Mouse (Mus musculus): ENCODE results near the gene Tmem97. TPM values are rescaled to one million over a fixed set of nuclear protein-coding genes. Genes with fewer than 3 reads are reported as not detected.

Gene Tmem97
- polyA plus RNA-seq, 1 experiment from 2014 or later: 72.0 TPM

GRCm38 (mm10) chr11:78499004-78499403 lies 51.6 kb downstream of the Tmem97 start, which contains the start of gene Vtn:
Vtn (plus strand) TSS chr11:78499091.
- ATAC-seq (ENCODE audit: low FRiP score): no peak
- Histone ChIP-seq H3K4me2 (replicated peaks; ENCODE audit: low read depth, low read length) (peak within 1 kb of the TSS; percentile 76), H3K4me1 (replicated peaks; ENCODE audit: control insufficient read depth, insufficient read depth, low read length) (no peaks in the 10 kb centered on the region), H3K9me3 (ENCODE audit: control insufficient read depth, low read length) (no peaks in the 10 kb centered on the region), H3K36me3 (ENCODE audit: control insufficient read depth, insufficient read depth, low read length) (no peaks in the 10 kb centered on the region), H3K9ac (ENCODE audit: low read depth, low read length) (peak within 1 kb of the TSS; percentile 64; the same call in 1 of the 2 replicates), H3K27me3 (ENCODE audit: control insufficient read depth, insufficient read depth, low read length) (peaks cover 10% of the 10 kb centered on the region), H3K4me3 (ENCODE audit: low read depth, low read length) (peak within 1 kb of the TSS; percentile 60), H3K27ac (ENCODE audit: low read depth, low read length) (peak within 1 kb of the TSS; percentile 61)
- 51% methylated on average over 7 of the region's 7 CpGs for WGBS
- no peak for DNase-seq (ENCODE audit: low spot score)

GRCm38 (mm10) chr11:78497544-78498522 lies 52.7 kb downstream of the Tmem97 start, which contains the start of gene Sarm1:
Sarm1 (minus strand) TSS chr11:78497754.
- Histone ChIP-seq H3K27me3 (ENCODE audit: control insufficient read depth, insufficient read depth, low read length) (peaks cover 10% of the 10 kb centered on the region), H3K4me2 (replicated peaks; ENCODE audit: low read depth, low read length) (peak within 1 kb of the TSS; percentile 76), H3K27ac (ENCODE audit: low read depth, low read length) (peak within 1 kb of the TSS; percentile 80), H3K36me3 (ENCODE audit: control insufficient read depth, insufficient read depth, low read length) (no peaks in the 10 kb centered on the region), H3K4me3 (ENCODE audit: low read depth, low read length) (peak within 1 kb of the TSS; percentile 60), H3K4me1 (replicated peaks; ENCODE audit: control insufficient read depth, insufficient read depth, low read length) (no peaks in the 10 kb centered on the region), H3K9ac (ENCODE audit: low read depth, low read length) (peak within 1 kb of the TSS; percentile 64), H3K9me3 (ENCODE audit: control insufficient read depth, low read length) (no peaks in the 10 kb centered on the region)
- DNase-seq (ENCODE audit: low spot score) (peak; percentile 98), ATAC-seq (ENCODE audit: low FRiP score) (peak; percentile 97)
- WGBS: 3% methylated on average over 36 of the region's 36 CpGs

DNA sequence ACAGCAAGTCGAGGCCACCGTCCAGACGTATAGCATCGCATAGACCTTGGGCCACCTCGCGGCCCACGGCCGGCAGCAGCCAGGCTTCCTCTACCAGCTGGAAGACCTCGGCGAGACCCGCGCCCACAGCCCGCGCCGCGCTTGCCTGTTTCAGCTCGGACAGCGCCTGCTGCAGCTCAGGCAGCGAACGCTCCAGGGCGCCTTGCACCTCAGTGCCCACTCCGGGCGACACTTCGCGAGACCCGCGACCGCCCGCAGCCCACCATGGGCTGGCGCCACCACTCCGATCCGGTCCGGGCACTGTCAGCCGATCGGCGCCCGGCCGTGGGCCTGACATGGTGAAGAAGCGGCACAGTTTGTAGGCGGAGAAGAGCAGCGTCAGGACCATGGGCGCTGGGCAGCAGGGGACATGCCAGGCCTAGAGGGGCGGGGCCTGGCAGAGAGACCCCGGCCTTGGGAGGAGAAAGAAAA lies 53.5 kb downstream of the Tmem97 start:
- Histone ChIP-seq H3K27me3 (ENCODE audit: control insufficient read depth, insufficient read depth, low read length) (peaks cover 10% of the 10 kb centered on the region), H3K27ac (ENCODE audit: low read depth, low read length) (peak overlapping the region; percentile 80), H3K36me3 (ENCODE audit: control insufficient read depth, insufficient read depth, low read length) (no peaks in the 10 kb centered on the region), H3K9me3 (ENCODE audit: control insufficient read depth, low read length) (no peaks in the 10 kb centered on the region), H3K4me1 (replicated peaks; ENCODE audit: control insufficient read depth, insufficient read depth, low read length) (no peaks in the 10 kb centered on the region), H3K4me2 (replicated peaks; ENCODE audit: low read depth, low read length) (peak overlapping the region; percentile 76), H3K9ac (ENCODE audit: low read depth, low read length) (peak overlapping the region; percentile 64), H3K4me3 (ENCODE audit: low read depth, low read length) (peak overlapping the region; percentile 60)
- DNase-seq (ENCODE audit: low spot score) (peak; percentile 66), ATAC-seq (ENCODE audit: low FRiP score) (peak; percentile 79)
- WGBS: under 1% methylated on average over 44 of the region's 44 CpGs

DNA sequence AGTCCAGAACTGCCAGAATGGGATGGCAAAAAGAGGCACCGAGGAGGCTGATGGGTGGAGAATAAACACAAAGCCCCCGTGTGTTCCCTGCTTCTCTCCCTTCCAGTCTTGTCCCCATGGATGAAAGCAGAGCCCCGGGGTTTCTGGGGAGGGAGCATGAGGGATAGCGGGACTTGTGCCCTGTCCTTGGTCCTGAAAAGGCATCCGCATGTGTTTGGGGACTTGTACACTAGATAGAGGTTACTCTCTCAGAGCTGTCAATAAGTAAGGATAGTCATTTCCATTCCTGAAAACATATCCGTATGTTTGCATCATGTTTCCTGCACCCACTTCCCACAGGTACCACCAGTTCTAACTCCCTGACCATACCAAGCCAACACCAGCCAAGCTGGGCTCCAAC lies 54.7 kb downstream of the Tmem97 start:
- H3K4me3 ChIP-seq (ENCODE audit: low read depth, low read length): no peak overlapping the region
- WGBS: 4% methylated on average over 6 of the region's 6 CpGs
- H3K27ac ChIP-seq (ENCODE audit: low read depth, low read length): no peak overlapping the region

More for the DNA sequence above, 54.7 kb downstream of the Tmem97 start:
- Histone ChIP-seq H3K9ac (ENCODE audit: low read depth, low read length) (0 out of 2 replicates have a peak overlapping the region, but pooled peaks have one; percentile 23), H3K9me3 (ENCODE audit: control insufficient read depth, low read length) (no peaks in the 10 kb centered on the region), H3K27me3 (ENCODE audit: control insufficient read depth, insufficient read depth, low read length) (peaks cover 20% of the 10 kb centered on the region), H3K4me2 (replicated peaks; ENCODE audit: low read depth, low read length) (peak overlapping the region; percentile 76), H3K36me3 (ENCODE audit: control insufficient read depth, insufficient read depth, low read length) (no peaks in the 10 kb centered on the region), H3K4me1 (replicated peaks; ENCODE audit: control insufficient read depth, insufficient read depth, low read length) (0 out of 2 replicates have a peak, but pooled peaks cover 3% of the 10 kb centered on the region)
- DNase-seq (ENCODE audit: low spot score) (peak; percentile 53), ATAC-seq (ENCODE audit: low FRiP score) (no peak)

Other genes with a start within 250 kb of the Tmem97 start
- 48.3 and 52.2 TPM in 2 replicates for gene Spag5, start 249.2 kb downstream of the Tmem97 start, polyA plus RNA-seq (2014; fragmentation: Nextera tagmentation; extraction: Ambion mirVana)
- 2.7 and 3.3 TPM in 2 replicates for gene Aldoc, start 227.8 kb downstream of the Tmem97 start, polyA plus RNA-seq (2014; fragmentation: Nextera tagmentation; extraction: Ambion mirVana)
- gene Pigs, start 222.4 kb downstream of the Tmem97 start, polyA plus RNA-seq (2014; fragmentation: Nextera tagmentation; extraction: Ambion mirVana): 49.4 and 54.2 TPM in 2 replicates
- gene Unc119, start 207.3 kb downstream of the Tmem97 start, polyA plus RNA-seq (2014; fragmentation: Nextera tagmentation; extraction: Ambion mirVana): 66.2 and 73.1 TPM in 2 replicates
- gene Foxn1, start 164.2 kb downstream of the Tmem97 start, polyA plus RNA-seq (2014; fragmentation: Nextera tagmentation; extraction: Ambion mirVana): 0.05 TPM in 1 of 2 replicates, not detected in the other
- gene Slc13a2, start 128.6 kb downstream of the Tmem97 start, polyA plus RNA-seq (2014; fragmentation: Nextera tagmentation; extraction: Ambion mirVana): not detected in 2 replicates
- 14.5 and 15.9 TPM in 2 replicates for gene Slc46a1, start 85.1 kb downstream of the Tmem97 start, polyA plus RNA-seq (2014; fragmentation: Nextera tagmentation; extraction: Ambion mirVana)
- 16.3 and 17.5 TPM in 2 replicates for gene Sarm1, start 53.0 kb downstream of the Tmem97 start, polyA plus RNA-seq (2014; fragmentation: Nextera tagmentation; extraction: Ambion mirVana)
- 95.4 and 129 TPM in 2 replicates for gene Vtn, start 51.7 kb downstream of the Tmem97 start, polyA plus RNA-seq (2014; fragmentation: Nextera tagmentation; extraction: Ambion mirVana)
- gene Sebox, start 47.3 kb downstream of the Tmem97 start, polyA plus RNA-seq (2014; fragmentation: Nextera tagmentation; extraction: Ambion mirVana): not detected in 2 replicates
- gene Tmem199, start 38.6 kb downstream of the Tmem97 start, polyA plus RNA-seq (2014; fragmentation: Nextera tagmentation; extraction: Ambion mirVana): 91.3 and 95.8 TPM in 2 replicates
- gene Poldip2, start 38.6 kb downstream of the Tmem97 start, polyA plus RNA-seq (2014; fragmentation: Nextera tagmentation; extraction: Ambion mirVana): 131 and 144 TPM in 2 replicates
- gene Tnfaip1, start 14.4 kb downstream of the Tmem97 start, polyA plus RNA-seq (2014; fragmentation: Nextera tagmentation; extraction: Ambion mirVana): 63.3 and 66.5 TPM in 2 replicates
- gene Ift20, start 14.4 kb downstream of the Tmem97 start, polyA plus RNA-seq (2014; fragmentation: Nextera tagmentation; extraction: Ambion mirVana): 107 and 111 TPM in 2 replicates
- gene Nlk, start 146.6 kb upstream of the Tmem97 start, polyA plus RNA-seq (2014; fragmentation: Nextera tagmentation; extraction: Ambion mirVana): 27.5 and 34.4 TPM in 2 replicates
- 32.3 and 33.2 TPM in 2 replicates for gene Ccnq, start 201.0 kb upstream of the Tmem97 start, polyA plus RNA-seq (2014; fragmentation: Nextera tagmentation; extraction: Ambion mirVana)